Mouse (Mus musculus) G1E (cell line): ENCODE data around the gene C4b.

Source experiments
- CTCF ChIP-seq: IDR thresholded peaks from 2 replicates; pipeline ENCODE4 v1.5.1; 2012; ENCODE audit warnings: low read depth, low read length, inconsistent platforms, mixed read lengths
- GATA1 ChIP-seq: IDR thresholded peaks from 2 replicates; pipeline ENCODE4 v1.6.1; 2012; ENCODE audit warnings: borderline replicate concordance, low read length, inconsistent platforms, mixed read lengths
- POLR2AphosphoS5 ChIP-seq: IDR thresholded peaks from 2 replicates; pipeline ENCODE4 v1.6.1; 2012; ENCODE audit warnings: low read depth, low read length, inconsistent platforms; ENCODE audit not compliant: insufficient replicate concordance
- TAL1 ChIP-seq: conservative IDR thresholded peaks from 2 replicates; pipeline ENCODE4 v1.6.1; 2012; ENCODE audit warnings: low read depth, low read length, inconsistent platforms, mixed read lengths

DNA sequence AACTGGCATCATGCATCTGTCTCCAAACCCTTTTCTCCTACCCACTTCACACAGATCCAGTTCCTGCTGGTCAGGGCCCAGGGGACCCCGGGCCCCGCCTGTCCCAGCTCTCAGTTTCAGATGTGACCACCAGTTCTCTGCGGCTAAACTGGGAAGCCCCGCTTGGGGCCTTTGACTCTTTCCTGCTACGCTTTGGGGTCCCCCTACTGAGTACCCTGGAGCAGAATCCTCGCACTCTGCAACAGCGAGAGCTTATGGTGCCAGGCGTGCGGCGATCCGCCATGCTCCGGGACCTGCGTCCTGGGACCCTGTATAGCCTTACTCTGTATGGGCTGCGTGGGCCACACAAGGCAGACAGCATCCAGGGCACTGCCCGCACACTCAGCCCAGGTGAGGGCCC, 27.4 kb downstream of the C4b start:
- TF ChIP-seq CTCF (no peak), POLR2AphosphoS5 (no peak), TAL1 (no peak), GATA1 (no peak)
